Mouse (Mus musculus) myocyte (in vitro differentiated cells): ENCODE measurements at regions not wholly inside any gene's neighbourhood (a gene's known extent, or its start where the extent isn't known, plus 50 kb on each side); places are given as distances from the start of the nearest gene placed in this dataset.

Experiments used
- E2F4 ChIP-seq: IDR thresholded peaks from one replicate; pipeline ENCODE4 v1.6.1; 2011; ENCODE audit warnings: mild to moderate bottlenecking, control low read depth, moderate library complexity; ENCODE audit not compliant: insufficient read depth
- MYOG ChIP-seq, 3 experiments: IDR thresholded peaks; one replicate each; pipeline ENCODE4 v1.6.1; 2011; ENCODE audit warnings: control low read depth in 2 of 3, low read depth in 2 of 3, mild to moderate bottlenecking in 2 of 3; ENCODE audit not compliant: insufficient read length in 2 of 3, control insufficient read depth in 1 of 3, insufficient read depth in 1 of 3
- POLR2A ChIP-seq: IDR thresholded peaks from one replicate; pipeline ENCODE4 v1.6.1; 2011; ENCODE audit warnings: low read depth, mild to moderate bottlenecking, control low read depth, moderate library complexity; ENCODE audit not compliant: insufficient read length
- SRF ChIP-seq: IDR thresholded peaks from one replicate; pipeline ENCODE4 v1.6.1; 2011; ENCODE audit warnings: low read depth; ENCODE audit not compliant: control insufficient read depth, insufficient read length
- TCF12 ChIP-seq: IDR thresholded peaks from one replicate; pipeline ENCODE4 v1.6.1; 2011; ENCODE audit warnings: mild to moderate bottlenecking, control low read depth; ENCODE audit not compliant: poor library complexity, insufficient read depth, severe bottlenecking

DNA sequence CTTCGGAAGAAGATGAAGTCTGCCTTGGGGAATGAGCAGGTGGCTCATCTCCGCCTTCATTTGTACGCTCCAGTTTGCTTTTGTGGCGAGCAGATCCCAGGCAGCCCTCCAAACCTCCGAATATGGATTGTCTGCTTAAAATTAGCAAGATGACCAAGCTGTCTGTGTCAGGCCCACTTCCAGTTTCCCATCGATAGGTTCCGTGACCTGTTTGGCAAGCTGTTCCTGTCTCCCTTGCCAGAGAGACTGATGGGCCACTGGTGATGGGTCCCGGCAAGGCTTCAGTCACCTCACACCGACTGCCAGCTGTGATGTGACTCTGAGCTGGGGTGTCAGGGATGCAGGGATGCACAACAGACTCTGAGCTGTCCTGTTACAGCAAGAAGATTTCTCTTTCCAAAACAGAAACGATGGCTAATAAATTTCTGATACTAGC lies 96.4 kb downstream of the Enc1 start:
- TF ChIP-seq POLR2A = no peak
- TF ChIP-seq SRF = peak; percentile 47
- no peak for TF ChIP-seq TCF12
- TF ChIP-seq E2F4 = no peak
- TF ChIP-seq MYOG (IDR thresholded peaks at IDR 0.05; ENCODE audit: control insufficient read depth in 1 of 3, insufficient read depth in 1 of 3, insufficient read length in 2 of 3, low read depth in 2 of 3) = peak; percentile 6 to 53 (median 29)
